Mouse (Mus musculus) frontal cortex, adult 2 months (tissue): ENCODE results near the gene Trim71. TPM values are rescaled to one million over a fixed set of nuclear protein-coding genes. Genes with fewer than 3 reads are reported as not detected.

Source experiments
- DNase-seq, 2 experiments: peaks; one replicate each; pipeline ENCODE4 v3.0.0; 2022; ENCODE audit warnings: low spot score in 1 of 2; ENCODE audit errors: extremely low spot score in 1 of 2
- polyA plus RNA-seq: library from polyadenylated mRNA; depleted of rRNA; stranded (reverse); fragments of >200 nt; gene quantifications from 2 replicates; pipeline ENCODE4 v1.2.3, GENCODE M21; 2012; rRNA removed

The Trim71 gene
- polyA plus RNA-seq: 0.13 and 0.26 TPM in 2 replicates

DNA sequence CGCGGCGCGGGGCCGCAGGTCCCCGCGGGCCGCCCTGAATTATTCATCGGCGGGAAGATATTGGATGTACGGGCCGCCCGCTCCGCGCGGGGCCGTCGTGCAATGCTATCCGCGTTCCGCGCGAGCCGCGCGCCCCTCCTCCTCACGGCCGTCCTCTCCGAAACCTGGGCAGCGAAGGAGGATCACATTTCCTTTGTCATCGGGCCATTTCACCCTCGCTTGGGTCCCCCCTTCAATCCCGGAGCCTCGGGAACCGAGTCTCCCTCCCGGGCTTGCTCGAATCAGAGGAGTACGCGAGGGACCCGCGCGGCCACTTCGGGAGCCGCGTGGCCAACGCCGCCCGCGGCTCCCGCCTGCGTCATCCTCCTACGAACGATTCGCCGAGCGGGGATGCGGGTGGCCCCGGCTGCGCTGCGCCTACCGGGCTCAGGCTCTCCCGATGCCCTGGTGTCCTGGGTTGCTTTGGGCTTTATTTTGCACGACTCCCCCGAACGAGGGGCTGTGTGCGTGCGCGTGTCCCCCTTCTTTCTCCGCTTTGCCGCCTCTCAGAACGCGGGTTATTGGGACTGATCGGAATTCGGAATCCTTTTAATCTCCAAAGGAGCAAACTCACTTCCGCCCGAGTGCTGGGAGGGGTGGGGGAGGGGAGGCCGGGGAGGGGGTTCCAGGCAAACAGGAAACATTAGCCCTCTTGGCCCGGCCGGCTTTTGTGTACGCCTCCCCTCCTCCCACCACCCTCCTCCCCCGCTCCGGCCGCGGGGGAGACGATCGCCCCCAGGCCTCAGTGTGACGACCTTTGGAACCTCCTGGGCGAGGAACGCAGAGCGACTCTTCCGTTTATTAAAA, at the start of gene Trim71:
TSS of gene Trim71 (minus strand) at position 609 of the 846 bp plus-strand sequence.
- peak in 1 of 2 experiments; percentile 20 for DNase-seq

DNA sequence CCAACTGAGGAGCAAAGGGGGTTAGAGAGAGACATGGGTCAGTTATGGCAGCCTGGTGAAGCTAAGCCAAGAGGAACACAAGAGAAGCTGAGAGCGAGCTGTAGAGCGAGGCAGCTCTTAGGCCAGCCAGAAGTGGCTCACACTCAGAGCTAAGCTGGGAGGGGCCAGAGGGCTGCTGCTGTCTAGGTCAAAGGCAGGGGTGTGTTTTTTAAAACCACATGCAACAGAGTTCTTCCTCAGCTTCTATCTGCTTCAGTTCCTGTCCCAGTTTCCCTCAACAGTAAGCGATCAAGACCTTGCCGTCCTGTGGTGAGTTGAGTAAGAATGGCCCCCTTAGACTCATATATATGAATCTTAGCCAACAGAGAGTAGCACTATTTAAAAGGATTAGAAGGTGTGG, 48.9 kb upstream of the Trim71 start:
- no peak for DNase-seq

DNA sequence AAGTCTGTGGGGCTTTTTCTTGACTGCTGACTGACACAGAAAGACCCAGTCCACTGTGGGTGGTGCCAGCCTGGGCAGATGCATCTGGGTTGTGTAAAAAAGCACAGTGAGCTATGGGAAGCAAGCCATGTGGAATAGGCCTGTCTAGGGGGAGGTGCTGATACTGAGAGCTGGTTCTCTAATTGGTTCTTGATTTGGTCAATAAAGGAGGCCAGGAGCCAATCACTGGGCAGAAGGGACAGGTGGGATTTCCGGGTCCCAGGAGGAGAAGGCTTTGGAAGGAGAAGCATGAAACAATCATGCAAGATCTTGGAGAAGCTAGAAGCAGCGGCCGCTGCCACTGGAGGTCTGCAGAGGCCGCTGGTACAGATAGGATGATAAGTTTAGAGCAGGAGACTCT, 48.4 kb upstream of the Trim71 start:
- no peak for DNase-seq

GRCm38 (mm10) chr9:114610266-114610665, 46.1 kb upstream of the Trim71 start:
- no peak for DNase-seq

- DNase-seq: no peak
These were observed 39.8 kb upstream of the Trim71 start for GRCm38 (mm10) chr9:114603876-114604540.

DNA sequence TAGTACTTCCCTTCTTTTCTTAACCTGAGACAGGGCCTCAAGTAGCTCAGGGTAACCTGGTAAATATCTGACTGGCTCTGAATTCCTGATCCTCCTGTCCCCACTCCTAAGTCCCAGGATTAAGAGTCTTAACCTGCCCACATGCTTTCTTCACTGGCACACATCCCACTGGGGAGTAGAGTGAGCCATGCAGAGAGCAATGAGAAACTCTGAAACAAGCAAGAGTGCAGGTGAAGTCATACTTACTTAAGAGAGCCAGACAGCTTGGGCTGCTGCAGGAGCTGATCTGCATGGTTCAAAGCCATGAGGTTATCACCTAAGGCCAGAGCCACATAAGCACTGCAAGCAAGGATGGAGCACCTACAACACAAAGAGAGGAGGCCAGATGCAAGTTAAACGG, 36.9 kb upstream of the Trim71 start:
- DNase-seq: no peak

GRCm38 (mm10) chr9:114585017-114585345, 20.8 kb upstream of the Trim71 start:
- no peak for DNase-seq

GRCm38 (mm10) chr9:114584183-114585016, 20.2 kb upstream of the Trim71 start:
- no peak for DNase-seq

DNA sequence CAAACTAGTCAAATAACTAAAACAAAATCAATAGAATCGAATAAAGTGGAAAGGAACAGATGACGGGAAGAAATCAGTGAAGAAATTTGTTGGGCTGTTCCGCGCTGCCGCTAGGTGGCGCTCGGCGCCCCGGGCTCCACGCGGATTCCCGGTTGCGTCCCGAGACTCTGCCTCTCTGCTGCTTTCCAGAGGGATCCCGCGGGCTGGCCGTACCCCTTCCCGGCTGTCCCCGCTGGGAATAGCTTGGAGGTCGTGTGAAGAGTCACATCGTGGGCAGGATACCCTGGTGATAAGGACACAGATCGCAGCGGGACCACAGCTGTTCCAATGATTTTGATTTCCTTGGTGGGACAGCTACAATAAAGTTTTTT, 19.6 kb upstream of the Trim71 start:
- DNase-seq: peak in 1 of 2 experiments; percentile 66

DNA sequence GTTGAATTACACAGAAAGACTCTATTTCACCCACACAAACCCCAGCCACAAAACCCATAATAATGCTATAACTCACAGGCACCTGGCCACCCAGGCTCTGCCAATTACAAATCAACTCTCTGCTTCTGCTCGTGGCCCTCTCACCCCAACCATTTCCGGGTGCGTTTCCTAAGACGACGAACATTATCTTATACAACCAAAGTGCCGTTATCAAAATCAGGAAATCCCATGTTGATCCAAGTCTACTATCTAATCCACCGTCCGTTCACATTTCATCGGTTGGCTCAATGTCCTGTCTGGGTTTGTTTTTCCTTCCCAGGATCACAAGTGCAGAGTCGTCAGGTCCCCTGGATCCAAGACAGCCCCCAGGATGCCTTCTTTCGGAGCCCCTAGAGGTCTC, 14.5 kb upstream of the Trim71 start:
- no peak for DNase-seq

GRCm38 (mm10) chr9:114576001-114576400, 11.8 kb upstream of the Trim71 start:
- DNase-seq: no peak

- DNase-seq: no peak
These were observed 9.4 kb upstream of the Trim71 start for GRCm38 (mm10) chr9:114573528-114573927.

DNA sequence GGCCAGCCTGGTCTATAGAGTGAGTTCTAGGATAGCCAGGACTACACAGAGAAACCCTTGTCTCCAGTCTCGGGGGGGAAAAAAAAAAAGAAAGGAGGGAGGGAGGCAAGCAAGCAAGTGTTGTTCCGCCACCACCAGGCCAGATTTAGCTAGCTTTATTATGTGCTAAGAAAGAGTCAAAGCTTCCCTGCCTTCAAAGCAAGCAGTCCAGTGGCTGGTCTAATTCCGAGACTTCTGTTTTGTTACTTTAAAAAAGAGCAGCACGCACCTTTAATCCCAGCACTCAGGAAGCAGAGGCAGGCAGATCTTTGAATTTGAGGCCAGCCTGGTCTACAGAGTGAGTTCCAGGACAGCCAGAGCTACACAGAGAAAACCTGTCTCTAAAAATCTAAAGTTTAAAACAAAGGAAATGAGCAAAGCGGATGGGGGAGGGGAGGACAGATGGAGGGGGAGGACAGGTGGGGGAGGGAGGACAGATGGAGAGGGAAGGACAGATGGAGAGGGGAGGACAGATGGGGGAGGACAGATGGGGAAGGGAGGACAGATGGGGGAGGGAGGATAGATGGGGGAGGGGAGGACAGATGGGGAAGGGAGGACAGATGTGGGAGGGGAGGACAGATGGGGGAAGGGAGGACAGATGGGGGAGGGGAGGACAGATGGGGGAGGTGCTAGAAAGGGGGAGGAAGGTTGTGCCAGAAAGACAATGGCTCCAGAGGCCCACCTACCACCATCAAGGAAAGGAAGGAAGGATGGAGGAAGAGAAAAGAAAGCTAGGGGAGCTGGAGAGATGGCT, 4.7 kb upstream of the Trim71 start:
- DNase-seq: no peak

- DNase-seq: no peak
These were observed 498 bp upstream of the Trim71 start for GRCm38 (mm10) chr9:114564667-114565066.

GRCm38 (mm10) chr9:114562919-114563751, 1.0 kb downstream of the Trim71 start:
- no peak for DNase-seq

GRCm38 (mm10) chr9:114562031-114562918, 1.9 kb downstream of the Trim71 start:
- no peak for DNase-seq

DNA sequence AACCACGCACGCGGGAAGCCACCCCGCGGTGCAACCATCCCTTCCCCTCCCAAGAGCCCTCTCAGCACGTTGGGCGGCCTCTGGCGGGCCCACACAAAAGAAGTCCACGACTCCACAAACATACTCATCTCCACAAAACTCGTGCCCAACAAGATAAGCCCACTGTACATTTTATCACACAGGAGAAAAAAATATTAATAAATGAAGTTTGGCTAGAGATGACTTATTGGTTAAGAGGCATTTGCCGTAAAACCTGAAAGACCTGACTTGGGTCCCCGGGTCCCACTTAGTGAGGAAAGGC, 2.5 kb downstream of the Trim71 start:
- DNase-seq: no peak

- no peak for DNase-seq
These were observed 3.1 kb downstream of the Trim71 start for GRCm38 (mm10) chr9:114560771-114561670.
